In the genomic region with DNA sequence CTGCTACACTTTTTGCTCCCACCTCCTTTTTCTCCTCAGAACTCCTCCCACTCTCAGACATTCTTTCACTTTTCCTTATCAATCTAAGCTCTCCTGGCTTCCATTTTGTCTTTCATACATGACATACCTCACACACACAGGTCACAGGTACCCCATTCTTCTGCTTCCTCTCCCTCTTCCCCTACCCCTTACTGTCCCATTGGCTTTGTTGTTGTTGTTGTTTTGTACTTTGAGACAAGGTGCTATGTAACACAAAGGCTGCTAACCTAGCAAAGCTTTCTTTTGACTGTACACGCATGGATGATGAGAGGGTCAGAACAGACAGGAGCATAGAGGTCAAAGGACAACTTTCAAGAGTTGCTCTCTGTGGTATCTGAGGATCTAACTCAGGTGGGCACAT, we compare ENCODE assay signal across 19 mouse cellular contexts. TPM values are rescaled to one million over a fixed set of nuclear protein-coding genes. Genes with fewer than 3 reads are reported as not detected.
DNase-seq lines count a peak whose midpoint lies in the region; ATAC-seq and TF ChIP-seq lines count a peak whose summit lies in the region.
"Had no signal": no experiment of that assay in that cellular context is flagged by ENCODE, and none has a peak within 500 bp of the region (broad histone marks: within the 10 kb centered on the region; RNA-seq: fewer than 3 reads in every experiment).

No protein-coding gene starts in this region.

- H3K27me3 ChIP-seq in intestine, embryonic 14.5 days (replicated peaks; ENCODE audit: control insufficient read depth, insufficient read depth, low read length): no peaks in the 10 kb centered on the region
- no peaks in the 10 kb centered on the region for H3K27me3 ChIP-seq in intestine, embryonic 16.5 days (replicated peaks; ENCODE audit: control insufficient read depth, insufficient read depth, low read length)
- H3K27me3 ChIP-seq in CH12.LX (replicated peaks): no peaks in the 10 kb centered on the region
- H3K27me3 ChIP-seq: embryonic facial prominence, embryonic 12.5 days; forebrain, embryonic 13.5 days; forebrain, embryonic 15.5 days had no signal

- WGBS in intestine, embryonic 14.5 days: 76% methylated on average over 1 of the region's 1 CpGs
- WGBS in intestine, embryonic 16.5 days: 77% methylated on average over 1 of the region's 1 CpGs

- no peak for ATAC-seq in intestine, embryonic 14.5 days (replicated peaks; ENCODE audit: low FRiP score, low TSS enrichment, low read depth)
- ATAC-seq in intestine, embryonic 16.5 days: no peak
- ATAC-seq: forebrain, embryonic 13.5 days; forebrain, embryonic 15.5 days; forebrain, postnatal 0 days had no signal

- no peak overlapping the region for H3K4me2 ChIP-seq in intestine, embryonic 14.5 days (ENCODE audit: low read length)
- H3K4me2 ChIP-seq in intestine, embryonic 16.5 days (ENCODE audit: low read depth, low read length): no peak overlapping the region
- peak overlapping the region; percentile 31; the same call in 1 of the 2 replicates for H3K4me2 ChIP-seq in CH12.LX (ENCODE audit: insufficient read depth, low read depth, poor library complexity, severe bottlenecking)
- H3K4me2 ChIP-seq: embryonic facial prominence, embryonic 12.5 days; forebrain, embryonic 13.5 days; forebrain, embryonic 15.5 days had no signal

- no peaks in the 10 kb centered on the region for H3K4me1 ChIP-seq in intestine, embryonic 14.5 days (replicated peaks; ENCODE audit: control insufficient read depth, insufficient read depth, low read length)
- H3K4me1 ChIP-seq in intestine, embryonic 16.5 days (ENCODE audit: control insufficient read depth, insufficient read depth, low read length): no peaks in the 10 kb centered on the region; the same call in 1 of the 2 replicates
- peaks cover 8 to 36% of the 10 kb centered on the region in 2 experiments for H3K4me1 ChIP-seq in CH12.LX (ENCODE audit: control insufficient read depth in 1 of 2, insufficient read depth in 2 of 2)

- H3K79me2 ChIP-seq in CH12.LX (replicated peaks; ENCODE audit: control insufficient read depth, extremely low read depth, insufficient read depth, poor library complexity, severe bottlenecking): no peaks in the 10 kb centered on the region

- DNase-seq in intestine, embryonic 14.5 days (ENCODE audit: low spot score): peak; percentile 32
- no peak for DNase-seq in CH12.LX (ENCODE audit: extremely low read depth)
- DNase-seq in cerebellum, postnatal 36 days: no peak
- DNase-seq in heart, postnatal 14 days: no peak
- DNase-seq: adrenal gland, adult 2 months; adrenal gland, postnatal 10 days; adrenal gland, postnatal 25 days; cerebellum, adult 11 months; cerebellum, adult 18-20 months; cerebellum, adult 8-10 months; cerebellum, adult 9-11 months; cerebellum, postnatal 14 days; forebrain, postnatal 0 days had no signal

- no peak for TF ChIP-seq RAD21 in CH12.LX (IDR thresholded peaks at IDR 0.05; ENCODE audit: low read depth, low read length)

- no peaks in the 10 kb centered on the region for H3K9me3 ChIP-seq in intestine, embryonic 14.5 days (ENCODE audit: control insufficient read depth, low read length)
- H3K9me3 ChIP-seq in intestine, embryonic 16.5 days (ENCODE audit: control insufficient read depth, low read length): no peaks in the 10 kb centered on the region
- H3K9me3 ChIP-seq in CH12.LX (replicated peaks; ENCODE audit: low read length): no peaks in the 10 kb centered on the region
- H3K9me3 ChIP-seq: embryonic facial prominence, embryonic 10.5 days; embryonic facial prominence, embryonic 12.5 days; forebrain, embryonic 13.5 days; forebrain, embryonic 15.5 days had no signal

- in situ Hi-C loops in CH12.LX (cut with MboI; ENCODE audit: low pct_ligation_motif_present, low pct_unique_long_range_greater_than_20kb, low sequenced_read_pairs): no loop called here

- H3K4me3 ChIP-seq in intestine, embryonic 14.5 days (ENCODE audit: low read depth, low read length): no peak overlapping the region
- H3K4me3 ChIP-seq in intestine, embryonic 16.5 days (ENCODE audit: low read length): no peak overlapping the region
- H3K4me3 ChIP-seq in CH12.LX (replicated peaks in 1 of 3; ENCODE audit: low read depth in 2 of 3, low read length in 2 of 3, poor library complexity in 1 of 3): no peak overlapping the region
- H3K4me3 ChIP-seq: embryonic facial prominence, embryonic 10.5 days; embryonic facial prominence, embryonic 12.5 days; forebrain, embryonic 13.5 days; forebrain, embryonic 15.5 days had no signal

- H3K36me3 ChIP-seq in intestine, embryonic 14.5 days (ENCODE audit: control insufficient read depth, insufficient read depth, low read length): peaks cover 6% of the 10 kb centered on the region
- H3K36me3 ChIP-seq in intestine, embryonic 16.5 days (ENCODE audit: control insufficient read depth, insufficient read depth, low read length): no peaks in the 10 kb centered on the region
- H3K36me3 ChIP-seq in CH12.LX (replicated peaks in 1 of 2; ENCODE audit: control insufficient read depth in 1 of 2, insufficient read depth in 1 of 2, low read length in 1 of 2): peaks cover 3 to 9% of the 10 kb centered on the region in 2 experiments

- H3K9ac ChIP-seq in intestine, embryonic 14.5 days (ENCODE audit: low read length): no peak overlapping the region
- H3K9ac ChIP-seq in intestine, embryonic 16.5 days (ENCODE audit: low read depth, low read length): no peak overlapping the region
- H3K9ac ChIP-seq in CH12.LX (ENCODE audit: insufficient read depth, low read depth): no peak overlapping the region
- H3K9ac ChIP-seq: embryonic facial prominence, embryonic 12.5 days; forebrain, embryonic 13.5 days; forebrain, embryonic 15.5 days; forebrain, postnatal 0 days had no signal

- no peak for TF ChIP-seq EP300 in CH12.LX (IDR thresholded peaks at IDR 0.05; ENCODE audit: low read length)

- TF ChIP-seq POLR2A in CH12.LX (IDR thresholded peaks at IDR 0.05; ENCODE audit: low read depth, low read length): no peak

- dilution Hi-C loops in CH12.LX (cut with MboI; ENCODE audit: extremely low pct_ligation_motif_present, extremely low pct_unique_long_range_greater_than_20kb, low sequenced_read_pairs): no loop called here

- TF ChIP-seq CTCF in CH12.LX (conservative IDR thresholded peaks at IDR 0.05 in 1 of 2, IDR thresholded peaks at IDR 0.05 in 1 of 2; ENCODE audit: low read depth in 2 of 2, low read length in 2 of 2): no peak

- intact Hi-C loops in heart, postnatal 14 days (cut with DNase I): no loop called here

- H3K27ac ChIP-seq in intestine, embryonic 14.5 days (ENCODE audit: low read depth): no peak overlapping the region
- no peak overlapping the region for H3K27ac ChIP-seq in intestine, embryonic 16.5 days (ENCODE audit: low read length)
- no peak overlapping the region for H3K27ac ChIP-seq in CH12.LX (ENCODE audit: insufficient read depth, low read depth)
- H3K27ac ChIP-seq: embryonic facial prominence, embryonic 10.5 days; embryonic facial prominence, embryonic 12.5 days; forebrain, embryonic 13.5 days; forebrain, embryonic 15.5 days had no signal

TF ChIP-seq in CH12.LX, 34 proteins besides CTCF, POLR2A, EP300 and RAD21:
- no peak for TF ChIP-seq TCF12 (IDR thresholded peaks at IDR 0.05; ENCODE audit: low read depth, low read length)
- no peak for TF ChIP-seq POLR2AphosphoS2 (IDR thresholded peaks at IDR 0.05; ENCODE audit: low read depth, low read length)
- no peak for TF ChIP-seq TBP (conservative IDR thresholded peaks at IDR 0.05; ENCODE audit: low read depth, low read length)
- TF ChIP-seq MAZ (IDR thresholded peaks at IDR 0.05; ENCODE audit: low read depth, low read length): no peak
- no peak for TF ChIP-seq JUND (conservative IDR thresholded peaks at IDR 0.05; ENCODE audit: low read depth, low read length)
- no peak for TF ChIP-seq CHD2 (IDR thresholded peaks at IDR 0.05; ENCODE audit: low read length)
- TF ChIP-seq IRF4 (IDR thresholded peaks at IDR 0.05; ENCODE audit: low read depth, low read length): no peak
- TF ChIP-seq ZMIZ1 (IDR thresholded peaks at IDR 0.05; ENCODE audit: low read depth, low read length): no peak
- no peak for TF ChIP-seq HCFC1 (IDR thresholded peaks at IDR 0.05; ENCODE audit: low read depth, low read length)
- TF ChIP-seq ELF1 (IDR thresholded peaks at IDR 0.05; ENCODE audit: low read depth, low read length): no peak
- TF ChIP-seq ZNF384 (IDR thresholded peaks at IDR 0.05; ENCODE audit: low read depth, low read length): no peak

RNA-seq across cellular contexts. Expression of a gene that starts 32.3 kb away (rescaled TPM):
- polyA plus RNA-seq in intestine, embryonic 14.5 days (2014; fragmentation: Nextera tagmentation; extraction: Ambion mirVana): 8.8 and 9.6 TPM in 2 replicates
- polyA plus RNA-seq in intestine, embryonic 16.5 days (2015; fragmentation: Nextera tagmentation; extraction: Ambion mirVana): 7.4 and 7.5 TPM in 2 replicates
- total RNA-seq in CH12.LX (2012; rRNA removed) (7.5 TPM in 2 replicates), CH12.LX (2014; rRNA removed) (9.3 and 9.7 TPM in 2 replicates)
- polyA plus RNA-seq in CH12.LX (2012; ENCODE audit: insufficient read length, low read depth): 5.0 and 5.2 TPM in 2 replicates
- 1 to 10 TPM; 6.9 to 7.8 TPM for total RNA-seq in heart, postnatal 14 days (2021)

RNA-seq across cellular contexts. Expression of a gene that starts 33.2 kb away (rescaled TPM):
- polyA plus RNA-seq in intestine, embryonic 14.5 days (2014; fragmentation: Nextera tagmentation; extraction: Ambion mirVana): 104 and 106 TPM in 2 replicates
- 60.2 and 72.3 TPM in 2 replicates for polyA plus RNA-seq in intestine, embryonic 16.5 days (2015; fragmentation: Nextera tagmentation; extraction: Ambion mirVana)
- total RNA-seq in CH12.LX (2012; rRNA removed): 102 and 141 TPM in 2 replicates
- total RNA-seq in CH12.LX (2014; rRNA removed): 227 and 267 TPM in 2 replicates
- 213 and 267 TPM in 2 replicates for polyA plus RNA-seq in CH12.LX (2012; ENCODE audit: insufficient read length, low read depth)
- 10 to 100 TPM; 61.2 to 62.1 TPM for total RNA-seq in heart, postnatal 14 days (2021)

RNA-seq across cellular contexts. Expression of a gene that starts 59.1 kb away (rescaled TPM):
- 0.24 and 0.52 TPM in 2 replicates for polyA plus RNA-seq in intestine, embryonic 14.5 days (2014; fragmentation: Nextera tagmentation; extraction: Ambion mirVana)
- 0.43 TPM in 1 of 2 replicates, not detected in the other for polyA plus RNA-seq in intestine, embryonic 16.5 days (2015; fragmentation: Nextera tagmentation; extraction: Ambion mirVana)
- total RNA-seq in CH12.LX (2012; rRNA removed) (0.67 TPM in 1 of 2 replicates, not detected in the other), CH12.LX (2014; rRNA removed) (not detected in 2 replicates)
- 3.9 and 9.4 TPM in 2 replicates for polyA plus RNA-seq in CH12.LX (2012; ENCODE audit: insufficient read length, low read depth)
- 1 to 10 TPM; 1.2 to 2.0 TPM for total RNA-seq in heart, postnatal 14 days (2021)
- polyA plus RNA-seq: adrenal gland, adult 2 months; C2C12; forebrain, postnatal 0 days had no signal
